Mouse (Mus musculus): ENCODE results near the gene 1300017J02Rik.

DNA sequence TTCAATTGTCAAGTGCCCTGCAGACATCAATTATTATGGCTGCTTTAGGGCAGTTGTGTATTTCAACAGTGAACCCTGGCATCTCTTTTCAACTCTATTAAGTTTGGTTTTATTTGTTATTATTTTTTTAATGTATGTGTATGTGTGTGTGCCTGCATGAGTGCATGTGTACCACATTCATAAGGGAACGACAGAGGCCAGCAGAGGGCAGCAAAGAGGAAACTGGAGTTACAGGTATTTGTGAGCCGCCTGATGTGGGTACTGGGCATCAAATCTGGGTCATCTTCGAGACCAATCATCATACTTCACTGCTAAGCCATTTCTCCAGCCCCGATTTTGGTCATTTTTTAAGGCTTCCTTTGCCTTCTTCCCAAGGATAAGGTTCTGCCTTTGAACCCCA lies 39.1 kb downstream of the 1300017J02Rik start:
- TF ChIP-seq CTCF (IDR thresholded peaks at IDR 0.05; ENCODE audit: borderline replicate concordance, extremely low read depth, insufficient read depth, insufficient read length) (no peak), POLR2A (IDR thresholded peaks at IDR 0.05; ENCODE audit: borderline replicate concordance, extremely low read depth, insufficient read depth, insufficient read length, poor library complexity, severe bottlenecking) (no peak)
